Mouse (Mus musculus) right cerebral cortex, postnatal 14 days (tissue): ENCODE data around the gene Stra6.
A peak's percentile ranks its signal among the peaks of the same experiment; 100 is the strongest.

ENCODE experiments used
- DNase-seq: peaks from one replicate; pipeline ENCODE4 v3.0.0; 2022

Stra6 gene

DNA sequence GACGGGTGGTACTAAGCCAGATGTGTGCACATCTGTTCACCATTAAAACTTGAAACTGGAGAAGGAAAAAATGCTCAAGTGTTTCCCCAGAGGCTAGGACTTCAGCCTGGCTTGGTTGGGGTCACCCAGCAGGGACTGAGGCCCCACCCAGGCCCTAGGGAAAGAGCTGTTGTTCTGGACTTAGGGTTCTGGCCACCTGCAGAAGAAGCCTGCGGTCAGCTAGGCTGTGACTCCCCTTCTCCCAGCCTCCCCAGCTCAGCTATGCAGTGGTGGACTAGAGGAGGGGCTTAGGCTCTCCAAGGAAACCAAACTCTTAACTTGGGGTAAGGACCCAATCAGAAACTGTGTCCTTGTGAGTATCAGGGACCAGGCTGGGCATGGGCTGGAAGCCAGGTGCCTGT lies 72.3 kb downstream of the Stra6 start:
- DNase-seq, result no peak

DNA sequence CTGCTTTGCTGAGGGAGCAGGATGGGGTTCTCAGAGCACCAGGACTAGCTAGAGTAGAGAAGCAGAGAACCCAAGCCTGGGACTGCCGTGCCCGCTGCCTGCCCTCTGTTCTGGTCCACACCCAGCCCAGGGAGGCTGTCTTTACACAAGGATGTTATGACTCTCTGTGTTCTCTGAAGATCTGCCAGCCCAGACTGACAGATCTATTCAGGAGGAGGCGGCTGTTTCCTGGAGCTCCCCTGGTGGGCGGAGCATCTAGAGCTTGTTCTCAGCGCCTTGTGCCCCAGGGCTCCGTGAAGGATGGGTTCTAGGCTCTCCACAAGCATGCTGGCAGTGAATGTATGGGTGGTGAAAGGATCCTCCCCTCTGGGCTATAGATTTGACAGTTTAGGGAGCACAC lies 76.4 kb downstream of the Stra6 start:
- DNase-seq, result no peak

DNA sequence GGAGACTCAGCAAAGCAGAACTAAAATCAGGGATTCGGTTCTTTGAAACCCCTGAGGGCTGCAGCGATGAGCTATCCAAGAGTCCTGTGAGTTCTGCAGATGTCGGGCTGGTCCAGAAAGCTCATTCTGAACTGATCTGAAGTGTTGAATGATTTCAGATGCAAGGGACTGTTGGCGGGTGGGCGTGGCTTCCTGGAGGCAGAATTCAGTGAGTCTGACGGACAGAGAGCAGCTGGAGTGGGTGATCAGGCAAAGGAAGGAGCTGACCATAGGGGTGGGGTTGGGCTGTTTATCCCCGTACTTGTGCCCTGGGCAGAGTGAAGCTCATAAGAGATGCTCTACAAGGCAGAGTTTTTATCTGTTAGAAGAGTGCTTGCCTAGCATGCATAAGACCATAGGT lies 79.8 kb downstream of the Stra6 start:
- no peak for DNase-seq

DNA sequence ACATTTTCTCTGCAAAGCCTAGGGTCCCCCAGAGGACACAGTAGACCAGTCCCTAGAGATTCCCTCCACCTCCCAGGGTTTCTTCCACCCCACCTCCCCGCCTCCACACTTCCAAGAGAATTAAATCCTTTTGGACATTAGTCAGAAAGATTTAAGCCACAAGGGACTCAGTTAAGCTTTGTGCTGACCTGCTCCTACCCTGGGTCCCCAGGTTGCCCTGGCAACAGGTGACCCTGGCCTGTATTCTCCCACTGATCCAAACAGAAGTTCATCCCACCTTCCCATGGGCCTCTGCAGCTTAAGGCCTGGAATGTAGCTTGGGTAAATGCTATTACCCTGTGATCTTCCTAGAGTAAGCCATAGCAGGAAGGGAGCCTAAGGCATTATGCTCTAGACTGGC lies 81.1 kb downstream of the Stra6 start:
- no peak for DNase-seq

DNA sequence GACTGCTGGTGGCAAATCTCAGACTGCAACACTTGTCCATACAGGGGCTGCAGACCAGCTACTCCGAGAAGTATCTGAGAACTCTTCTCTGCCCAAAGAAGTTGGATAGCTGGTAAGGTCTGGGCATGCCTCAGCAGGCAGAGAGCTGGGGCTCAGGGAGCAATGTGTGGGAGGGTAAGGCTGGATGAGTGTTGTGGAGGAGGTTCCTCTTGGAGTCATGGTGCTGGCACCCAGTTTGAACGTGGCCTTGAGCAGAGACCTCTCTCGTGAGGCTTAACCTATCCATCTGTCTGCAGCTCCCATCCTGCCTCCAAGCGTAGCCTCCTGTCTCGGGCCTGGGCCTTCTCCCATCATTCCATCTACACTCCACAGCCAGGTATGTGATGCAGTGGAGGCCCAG lies 81.8 kb downstream of the Stra6 start:
- DNase-seq, result no peak

DNA sequence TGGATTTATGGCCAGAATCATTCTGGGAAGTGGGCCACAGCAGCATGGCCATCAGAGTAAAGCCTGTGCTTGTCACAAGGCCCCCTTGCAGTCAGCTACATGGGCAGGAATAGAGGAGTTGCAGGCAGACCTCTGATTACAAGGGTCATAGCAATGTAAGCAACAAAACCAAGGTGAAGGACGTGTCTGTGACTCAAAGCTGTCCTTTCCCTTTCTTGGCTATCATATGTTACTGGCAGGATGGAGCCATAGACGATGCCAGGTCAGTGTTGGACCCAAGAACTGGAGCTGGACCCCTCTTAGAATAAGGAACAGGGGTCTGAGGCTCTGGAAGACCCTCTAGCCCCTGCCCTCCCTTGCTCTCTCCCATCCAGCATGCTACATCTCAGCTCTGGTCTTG lies 85.2 kb downstream of the Stra6 start:
- DNase-seq, result no peak

DNA sequence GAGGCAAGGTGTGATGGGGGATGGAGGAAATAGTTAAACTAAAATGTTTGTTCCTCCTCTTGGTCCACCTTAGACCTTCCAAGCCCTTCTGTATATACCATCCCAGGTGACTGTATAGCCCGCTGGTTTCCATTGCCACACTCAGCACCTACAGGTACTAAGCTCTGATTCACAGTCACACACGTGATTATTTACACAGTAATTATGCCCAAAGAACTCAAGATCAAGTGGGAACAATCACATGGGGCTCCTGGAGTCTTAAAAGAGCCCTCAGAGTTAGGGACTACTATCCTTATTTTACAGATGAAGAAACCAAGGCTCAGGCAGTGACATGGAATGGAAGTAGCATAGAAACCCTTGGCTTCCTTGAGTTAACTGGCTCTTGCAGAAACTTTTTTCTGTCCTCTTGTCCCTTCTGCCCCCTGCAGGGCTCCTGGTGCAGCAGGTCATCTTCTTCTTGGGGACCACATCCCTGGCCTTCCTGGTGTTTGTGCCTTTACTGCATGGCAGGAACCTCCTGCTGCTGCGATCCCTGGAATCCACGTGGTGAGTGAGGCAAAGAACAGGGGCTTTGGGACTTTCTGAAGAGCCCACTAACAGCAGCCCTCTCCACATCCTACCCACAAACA lies 87.3 kb downstream of the Stra6 start:
- DNase-seq, result no peak

DNA sequence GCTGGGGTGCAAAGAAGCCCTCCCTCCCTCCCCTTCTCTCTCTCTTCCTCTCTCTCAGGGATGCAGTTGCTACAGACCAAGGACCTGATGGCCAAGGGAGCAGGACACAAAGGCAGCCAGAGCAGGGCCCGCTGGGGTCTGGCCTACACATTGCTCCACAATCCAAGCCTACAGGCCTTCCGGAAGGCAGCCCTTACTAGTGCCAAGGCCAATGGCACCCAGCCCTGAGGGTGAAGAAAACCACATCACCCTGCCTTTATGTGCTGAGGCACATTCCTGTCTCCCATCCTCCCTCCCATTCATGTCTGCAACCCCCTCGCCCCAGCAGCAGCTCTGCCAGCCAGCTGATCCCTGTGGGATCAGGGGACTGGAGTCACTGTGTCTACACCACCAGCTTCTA lies 89.5 kb downstream of the Stra6 start:
- no peak for DNase-seq

DNA sequence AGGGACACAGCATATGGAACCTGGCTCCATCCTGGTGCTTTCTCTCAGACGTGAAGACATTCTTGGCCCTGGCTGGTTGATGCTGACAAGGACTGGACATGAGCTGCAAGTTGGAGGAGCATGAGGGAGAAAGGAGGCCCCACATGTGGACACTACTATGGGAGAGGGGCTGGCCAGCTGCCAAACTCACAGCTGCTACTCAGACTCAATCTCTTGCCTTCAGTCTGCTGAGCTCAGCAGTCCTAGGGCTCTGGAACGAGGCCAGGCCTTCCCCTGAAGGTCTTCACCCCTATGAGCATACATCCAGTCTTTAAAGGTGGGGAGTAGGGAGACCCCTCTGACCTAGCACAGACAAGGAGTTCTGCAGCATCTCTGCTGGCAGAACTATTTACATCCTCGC lies 91.8 kb downstream of the Stra6 start:
- DNase-seq, result peak; percentile 65

DNA sequence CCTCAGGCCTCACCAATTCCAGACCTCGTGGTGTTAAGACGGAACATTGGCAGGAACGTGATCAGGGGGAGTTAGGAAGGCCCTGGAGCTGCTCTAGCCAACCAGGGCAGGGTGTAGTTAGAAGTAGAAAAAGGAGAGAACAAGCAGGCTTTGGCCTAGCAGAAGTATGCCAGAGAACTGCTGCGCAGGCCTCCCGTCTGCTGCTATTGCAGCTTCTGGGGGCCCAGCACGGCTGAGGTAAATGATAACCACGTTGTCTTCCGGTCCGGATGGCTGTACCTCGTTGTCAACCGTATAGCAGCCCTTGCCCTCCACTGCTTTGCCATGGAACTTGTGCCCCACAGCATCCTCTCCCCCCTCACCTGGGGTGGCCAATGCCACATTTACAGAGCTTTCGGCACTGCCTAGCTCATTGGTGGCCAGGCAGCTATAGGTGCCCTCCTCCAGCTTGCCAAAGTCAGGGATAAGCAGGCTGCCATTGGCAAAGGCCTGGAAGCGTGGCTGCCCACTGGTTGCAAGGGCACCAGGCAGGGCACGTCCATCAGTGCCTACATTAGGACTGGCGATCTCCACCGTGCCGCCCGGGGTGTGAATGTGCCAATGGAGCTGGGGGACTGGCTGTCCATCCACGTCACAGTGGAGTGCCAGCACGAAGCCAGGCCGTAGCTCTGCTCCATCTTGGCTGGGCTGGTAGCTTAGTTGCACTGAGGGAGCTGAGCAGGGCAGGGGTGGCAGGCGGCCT lies 93.4 kb downstream of the Stra6 start:
- no peak for DNase-seq

DNA sequence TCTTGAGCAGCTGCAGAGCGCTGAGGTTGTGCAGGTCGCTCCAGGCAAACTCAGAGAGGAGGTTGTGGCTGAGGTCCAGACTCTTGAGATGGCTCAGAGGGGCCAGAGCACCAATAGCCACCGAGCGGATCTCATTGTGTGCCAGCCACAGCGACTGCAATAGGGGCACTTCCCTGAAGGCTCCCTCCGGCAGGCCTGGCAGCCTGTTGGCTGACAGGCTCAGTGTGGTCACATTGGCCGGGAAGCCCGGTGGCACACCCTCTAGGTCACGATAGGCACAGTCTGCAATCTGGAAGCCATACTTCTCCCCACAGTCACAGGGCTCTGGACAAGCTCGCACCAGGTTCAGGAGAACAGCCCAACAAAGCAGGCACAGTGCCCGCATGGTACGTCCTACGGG lies 94.2 kb downstream of the Stra6 start:
- no peak for DNase-seq

DNA sequence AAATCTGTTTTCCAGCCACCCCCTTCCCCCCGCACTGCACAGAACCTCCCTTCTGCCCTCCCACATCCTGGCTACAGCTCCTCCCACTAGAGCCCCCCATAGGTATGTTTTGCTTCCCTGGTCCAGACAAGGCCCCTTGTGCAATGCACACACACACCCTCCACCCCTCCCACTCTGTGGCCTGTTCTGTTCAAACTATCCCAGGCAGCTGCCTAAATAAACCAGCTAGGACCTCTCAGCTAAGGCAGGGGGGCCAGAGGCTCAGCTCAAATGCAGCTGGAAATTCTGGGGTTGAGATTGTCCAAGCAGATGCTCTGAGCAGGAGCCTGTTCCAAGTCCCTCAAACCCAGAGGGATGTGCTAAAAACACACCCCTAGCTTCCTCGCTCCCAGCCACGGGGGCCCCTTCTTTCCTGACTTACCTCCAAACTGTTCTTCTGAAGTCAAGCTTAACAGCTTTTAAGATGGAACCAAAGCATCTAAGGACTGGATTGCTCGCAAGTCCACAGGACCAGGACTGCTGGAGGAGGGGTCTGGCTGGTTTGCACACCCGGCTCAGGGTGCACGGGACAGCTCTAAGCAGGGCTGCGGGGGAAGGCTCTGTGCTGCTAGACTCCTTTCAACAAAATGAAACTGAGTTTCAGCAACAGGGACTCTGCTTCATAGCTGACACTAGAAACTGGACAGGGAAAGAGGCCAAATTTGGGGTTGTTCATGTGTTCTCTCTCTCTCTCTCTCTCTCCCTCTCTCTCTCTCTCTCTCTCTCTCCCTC lies 95.1 kb downstream of the Stra6 start:
- DNase-seq, result no peak

DNA sequence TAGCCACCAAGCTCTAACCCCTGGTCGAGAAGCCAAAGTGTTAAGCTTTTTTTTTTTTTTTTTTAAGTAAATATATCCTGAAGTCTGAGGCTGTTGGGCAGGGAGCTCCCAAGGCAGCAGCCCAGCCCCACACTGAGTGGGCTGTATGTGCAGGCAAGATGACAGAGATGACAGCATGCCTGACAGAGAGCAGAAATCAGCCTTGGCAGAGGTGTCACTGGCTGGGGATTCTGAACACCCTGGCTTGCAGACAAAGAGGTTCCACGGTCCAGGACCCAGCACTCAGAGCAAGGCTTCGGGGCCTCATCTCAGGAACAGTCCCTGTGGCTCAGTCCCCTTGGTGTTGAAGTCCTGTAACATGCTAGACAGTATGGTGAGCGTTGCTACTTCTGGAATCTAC lies 96.3 kb downstream of the Stra6 start:
- no peak for DNase-seq

DNA sequence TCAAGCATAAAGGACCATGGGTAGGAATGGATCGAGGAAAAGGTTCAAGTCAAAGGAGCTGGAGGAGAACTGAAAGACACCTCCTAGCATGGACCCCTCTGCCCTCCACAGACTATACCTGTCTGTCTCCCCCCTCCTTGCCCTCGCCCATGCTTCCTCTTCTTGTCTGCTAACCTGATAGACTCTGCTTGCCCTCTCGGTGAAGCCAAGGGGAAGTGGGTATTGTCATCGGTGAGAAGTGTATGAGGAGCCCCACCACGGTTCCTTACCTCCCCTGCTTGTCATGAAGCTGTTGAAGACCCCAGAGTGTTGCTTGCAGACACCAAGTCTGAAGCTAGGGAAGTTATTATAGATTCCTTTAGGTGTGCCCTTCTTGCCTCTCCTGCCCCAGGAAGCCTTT lies 96.7 kb downstream of the Stra6 start:
- DNase-seq, result no peak

DNA sequence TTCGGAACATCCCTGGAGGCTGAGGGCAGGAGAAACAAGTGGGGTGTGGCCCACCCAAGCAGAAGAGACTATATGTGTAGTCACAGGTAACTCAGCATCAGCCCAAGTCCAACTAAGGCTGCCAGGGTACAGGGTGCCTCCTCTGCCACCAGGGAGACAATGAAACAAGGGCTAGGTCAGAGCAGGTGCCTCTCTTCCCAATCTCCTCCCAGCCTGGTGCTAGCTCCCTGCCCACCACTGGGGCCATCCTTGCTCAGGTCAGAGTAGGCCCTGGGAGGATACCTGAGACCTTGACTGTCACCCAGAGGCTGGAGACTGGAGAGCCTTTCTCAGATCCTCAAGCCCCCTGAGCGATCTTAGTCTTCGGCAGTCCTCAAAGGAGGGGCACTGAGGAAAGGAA lies 98.6 kb downstream of the Stra6 start:
- no peak for DNase-seq

DNA sequence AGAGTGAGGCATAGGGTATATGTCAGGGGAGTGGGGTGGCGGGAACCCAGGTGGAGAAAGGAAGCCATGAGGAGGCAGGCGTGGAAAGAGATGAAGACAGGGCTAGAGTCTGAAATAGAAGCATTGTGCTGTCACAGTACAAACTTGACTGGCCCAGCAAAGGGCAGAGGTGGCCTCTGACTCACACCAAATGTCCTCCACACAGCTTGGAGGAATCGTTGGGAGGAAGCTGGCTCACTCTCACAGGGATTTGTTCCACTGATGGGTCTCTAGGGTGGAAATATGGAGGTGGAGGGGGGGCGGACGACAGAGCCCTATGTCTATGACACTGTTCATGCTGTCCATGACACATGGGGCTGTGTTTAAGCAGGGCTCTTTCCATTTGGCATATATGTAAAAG lies 99.6 kb downstream of the Stra6 start:
- no peak for DNase-seq

DNA sequence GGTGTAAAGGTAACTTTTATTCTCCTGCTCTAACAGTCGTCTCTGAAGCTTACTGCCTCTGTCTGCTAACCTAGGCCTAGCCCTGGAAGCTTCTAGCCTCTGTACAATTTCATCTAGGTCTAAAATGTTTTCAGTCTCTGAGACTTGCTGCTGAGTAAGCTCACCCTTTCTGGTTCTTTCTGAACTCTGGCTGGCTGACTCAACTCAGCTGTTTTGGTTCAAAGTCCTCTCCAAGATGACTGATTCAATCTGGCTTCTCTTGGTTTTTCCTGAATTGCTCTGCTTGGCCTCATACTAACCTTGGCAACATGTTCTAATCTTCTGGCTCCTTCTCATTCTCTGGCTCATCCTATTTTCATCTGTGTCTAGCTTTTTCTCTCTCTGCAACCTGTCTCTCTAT lies 102.2 kb downstream of the Stra6 start:
- DNase-seq, result no peak

DNA sequence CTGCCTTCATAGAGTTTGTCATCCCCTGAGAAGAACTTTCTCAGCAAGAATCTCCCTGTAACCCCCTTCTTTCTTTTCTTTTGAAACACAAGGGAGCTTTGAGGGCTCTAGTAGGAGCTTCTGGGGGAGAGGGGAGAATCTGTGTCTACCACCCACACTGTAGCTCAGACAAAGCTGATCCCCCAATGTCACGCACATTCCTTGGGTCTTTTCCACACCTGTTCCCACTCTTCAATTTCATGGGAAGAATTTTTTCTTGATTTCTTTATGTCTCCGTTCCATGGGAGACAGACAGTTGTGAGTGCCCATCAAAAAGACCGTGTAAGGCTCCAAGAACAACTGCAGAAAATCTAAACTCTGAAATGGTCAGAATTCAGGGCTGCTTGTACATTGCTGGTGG lies 105.3 kb downstream of the Stra6 start:
- DNase-seq, result no peak

DNA sequence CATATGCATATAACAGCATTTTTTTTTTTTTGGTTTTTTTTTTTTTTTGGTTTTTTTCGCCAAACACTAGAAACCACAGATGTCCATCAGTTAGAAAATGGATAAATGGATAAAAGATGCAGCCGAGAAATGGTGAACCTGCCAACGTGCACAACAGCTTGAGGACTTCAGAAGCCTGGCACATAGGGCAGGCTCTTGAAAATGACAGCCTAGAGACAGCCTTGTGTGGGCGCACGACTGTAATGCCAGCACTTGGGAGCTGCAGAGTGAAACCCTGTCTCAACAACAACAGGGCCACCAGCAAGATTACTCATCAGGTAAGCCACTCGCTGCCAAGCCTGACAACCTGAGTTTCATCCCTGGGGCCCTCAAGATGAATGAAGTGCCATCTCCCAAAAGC lies 105.8 kb downstream of the Stra6 start:
- no peak for DNase-seq

DNA sequence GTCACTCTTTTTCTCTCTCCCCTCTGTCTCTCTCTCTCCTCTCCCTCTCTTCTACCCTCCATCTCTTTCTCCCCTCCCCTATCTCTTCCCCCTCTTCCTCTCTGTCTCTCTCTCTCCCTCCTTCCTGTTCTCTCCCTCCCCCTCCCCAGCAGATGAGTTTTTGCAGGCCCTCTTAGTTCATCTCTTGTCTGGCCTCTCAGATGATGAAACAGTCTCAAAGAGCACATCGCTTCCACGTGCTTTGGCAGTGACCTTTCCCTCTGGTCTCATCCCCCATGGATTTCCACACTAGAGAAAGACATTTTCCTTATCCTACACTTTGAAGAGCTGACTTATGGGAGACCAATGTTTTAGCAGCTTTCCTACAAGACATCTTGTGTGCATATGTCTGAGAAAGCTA lies 109.3 kb downstream of the Stra6 start:
- no peak for DNase-seq

DNA sequence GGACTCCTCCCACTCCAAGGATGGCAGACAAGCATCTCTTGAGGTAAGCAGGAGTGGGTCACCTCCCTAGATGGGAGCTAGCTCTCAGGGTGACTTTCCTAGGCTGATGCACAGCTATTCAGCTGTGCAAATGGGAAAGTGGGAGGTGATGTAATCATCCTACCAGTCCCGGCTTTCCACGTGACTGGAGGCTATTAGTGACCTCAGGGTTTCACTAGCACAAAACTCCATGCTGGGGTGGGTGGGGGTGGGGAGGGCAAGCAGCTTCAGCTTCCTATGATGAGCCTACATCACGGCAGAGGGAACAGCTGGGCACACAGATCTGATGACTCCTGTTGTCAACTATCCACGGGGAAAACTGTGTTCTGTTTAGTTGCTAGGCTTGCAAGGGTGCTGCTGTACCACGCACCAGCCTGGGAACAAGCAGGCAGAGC lies 111.2 kb downstream of the Stra6 start:
- no peak for DNase-seq

DNA sequence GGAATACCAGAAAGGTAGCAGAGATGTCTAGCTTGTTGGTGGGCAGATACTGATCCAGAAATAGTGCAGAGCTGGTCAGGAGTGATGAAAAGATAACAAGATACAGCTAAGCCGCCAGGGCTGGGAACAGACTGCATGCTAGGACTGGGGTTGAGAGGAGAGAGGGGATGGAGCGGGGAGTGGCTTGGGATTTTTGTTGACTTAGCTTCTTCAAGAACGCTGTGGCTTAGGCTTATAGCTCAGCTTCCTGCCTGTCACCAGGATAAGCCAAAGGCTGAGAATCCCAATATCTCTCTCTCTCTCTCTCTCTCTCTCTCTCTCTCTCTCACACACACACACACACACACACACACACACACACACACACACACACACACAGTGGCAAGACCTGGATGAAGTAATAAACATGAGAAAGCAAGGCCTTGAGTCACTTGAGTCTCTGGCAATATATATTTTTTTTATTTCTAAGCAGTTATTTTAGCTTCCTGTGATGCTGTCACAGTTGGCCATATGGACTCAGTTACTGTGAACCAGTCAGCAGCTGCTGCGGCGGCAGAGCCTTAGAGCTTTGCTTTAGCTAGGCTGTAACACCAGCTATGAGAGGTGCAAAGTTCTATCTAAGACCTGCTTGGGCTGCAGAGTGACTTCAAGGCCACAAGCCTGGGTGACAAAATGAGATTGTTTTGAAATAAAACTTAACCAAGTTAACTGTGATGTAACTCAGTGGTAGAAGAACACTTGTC lies 112.3 kb downstream of the Stra6 start:
- DNase-seq, result no peak

DNA sequence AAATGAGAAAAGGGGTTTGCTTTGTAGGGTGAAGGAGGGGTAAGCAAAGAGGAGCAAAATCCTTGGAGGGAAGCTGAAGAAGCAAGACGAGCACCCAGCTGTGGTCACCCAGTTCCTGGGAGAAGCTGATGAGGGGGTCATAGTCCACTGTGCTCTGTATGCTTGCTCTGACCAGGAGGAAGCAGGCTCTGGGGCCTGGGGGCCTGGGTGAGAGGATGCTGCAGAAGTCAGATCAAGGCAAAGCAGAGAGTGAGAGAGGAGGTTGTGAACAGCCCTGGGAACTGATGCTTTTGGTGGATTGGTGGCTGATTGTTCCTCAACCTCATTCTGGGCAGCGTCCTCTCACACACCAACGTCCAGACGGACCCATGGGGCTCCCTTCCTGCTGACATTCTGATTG lies 113.6 kb downstream of the Stra6 start:
- DNase-seq, result no peak

DNA sequence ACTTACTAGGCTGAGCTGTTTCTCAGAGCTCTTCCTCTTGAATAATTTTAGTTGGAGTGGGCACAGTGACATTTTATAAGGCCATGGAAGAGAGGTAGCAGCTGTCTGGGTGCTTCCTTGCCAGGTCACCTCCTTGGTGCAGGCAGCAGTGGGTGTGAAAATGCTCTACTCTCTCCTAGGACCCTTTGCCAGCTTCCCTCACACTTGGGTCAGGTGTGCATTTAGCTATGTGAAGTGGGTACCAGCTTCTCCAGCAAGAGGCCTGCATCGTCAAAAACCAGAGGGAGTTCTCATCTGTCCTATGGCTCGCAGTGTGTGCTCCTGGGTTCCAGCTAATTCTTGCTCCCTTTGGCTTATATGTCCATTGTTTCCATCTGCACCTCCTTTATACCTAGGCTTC lies 115.8 kb downstream of the Stra6 start:
- DNase-seq, result no peak
